Mouse (Mus musculus): ENCODE measurements around the gene Csnk2a2.

Gene Csnk2a2

GRCm38 (mm10) chr8:95470008-95470407 is 19.8 kb downstream of the Csnk2a2 start:
- no peak for DNase-seq (ENCODE audit: low spot score)

DNA sequence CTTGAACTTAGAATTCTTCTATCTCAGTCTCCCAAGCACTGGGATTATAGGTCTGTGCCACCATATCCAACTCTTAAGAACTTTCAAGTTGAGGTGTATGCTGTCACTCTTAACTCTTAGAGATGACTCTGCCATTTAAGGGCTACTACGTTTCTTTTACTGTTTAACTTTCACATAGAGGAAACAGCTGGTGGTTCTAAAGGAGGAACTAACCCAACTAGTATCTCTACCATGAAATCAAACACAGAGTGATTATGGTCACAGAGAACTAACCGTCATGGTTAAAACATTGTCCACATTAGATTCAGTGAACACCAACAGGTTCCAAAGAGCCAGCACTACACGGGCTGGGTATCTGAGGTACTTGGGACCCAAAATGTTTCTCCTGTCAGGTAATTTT is 20.8 kb downstream of the Csnk2a2 start:
- DNase-seq (ENCODE audit: low spot score) = no peak

GRCm38 (mm10) chr8:95466543-95466942 is 23.3 kb downstream of the Csnk2a2 start:
- DNase-seq (ENCODE audit: low spot score) = no peak

GRCm38 (mm10) chr8:95452518-95452917 is 37.3 kb downstream of the Csnk2a2 start:
- DNase-seq (ENCODE audit: low spot score) = no peak

GRCm38 (mm10) chr8:95450271-95450670 is 39.6 kb downstream of the Csnk2a2 start:
- DNase-seq (ENCODE audit: low spot score) = no peak

GRCm38 (mm10) chr8:95447661-95448060 is 42.2 kb downstream of the Csnk2a2 start:
- no peak for DNase-seq (ENCODE audit: low spot score)

GRCm38 (mm10) chr8:95445042-95445441 is 44.8 kb downstream of the Csnk2a2 start:
- DNase-seq (ENCODE audit: low spot score) = no peak

DNA sequence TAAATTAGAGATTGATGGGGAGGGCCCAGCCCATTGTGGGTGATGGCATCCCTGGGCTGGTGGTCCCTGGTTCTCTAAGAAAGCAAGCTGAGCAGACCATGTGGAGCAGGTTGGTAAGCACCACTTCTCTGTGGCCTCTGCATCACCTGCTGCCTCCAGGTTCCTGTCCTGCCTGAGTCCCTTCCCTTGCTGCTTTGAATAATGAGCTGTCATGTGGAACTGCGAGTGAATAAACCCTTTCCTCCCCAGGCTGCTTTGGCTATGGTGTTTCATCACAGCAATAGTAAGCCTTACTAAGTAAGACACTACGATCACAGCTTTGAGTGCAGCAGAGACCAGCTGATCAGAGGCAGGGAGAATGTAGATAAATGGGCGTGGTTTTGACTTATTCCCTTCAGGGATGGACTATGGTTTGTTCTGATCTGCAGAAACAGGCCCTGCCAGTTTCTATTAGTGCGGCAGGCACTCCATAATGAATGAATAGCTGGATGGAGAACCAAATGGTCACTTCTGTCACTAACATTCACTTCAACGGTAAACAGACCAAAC is 48.3 kb downstream of the Csnk2a2 start:
- no peak for DNase-seq (ENCODE audit: low spot score)

- DNase-seq (ENCODE audit: low spot score) = no peak
These were observed 49.6 kb downstream of the Csnk2a2 start for GRCm38 (mm10) chr8:95440168-95440709.

- no peak for DNase-seq (ENCODE audit: low spot score)
These were observed 50.4 kb downstream of the Csnk2a2 start for GRCm38 (mm10) chr8:95439421-95439820.

DNA sequence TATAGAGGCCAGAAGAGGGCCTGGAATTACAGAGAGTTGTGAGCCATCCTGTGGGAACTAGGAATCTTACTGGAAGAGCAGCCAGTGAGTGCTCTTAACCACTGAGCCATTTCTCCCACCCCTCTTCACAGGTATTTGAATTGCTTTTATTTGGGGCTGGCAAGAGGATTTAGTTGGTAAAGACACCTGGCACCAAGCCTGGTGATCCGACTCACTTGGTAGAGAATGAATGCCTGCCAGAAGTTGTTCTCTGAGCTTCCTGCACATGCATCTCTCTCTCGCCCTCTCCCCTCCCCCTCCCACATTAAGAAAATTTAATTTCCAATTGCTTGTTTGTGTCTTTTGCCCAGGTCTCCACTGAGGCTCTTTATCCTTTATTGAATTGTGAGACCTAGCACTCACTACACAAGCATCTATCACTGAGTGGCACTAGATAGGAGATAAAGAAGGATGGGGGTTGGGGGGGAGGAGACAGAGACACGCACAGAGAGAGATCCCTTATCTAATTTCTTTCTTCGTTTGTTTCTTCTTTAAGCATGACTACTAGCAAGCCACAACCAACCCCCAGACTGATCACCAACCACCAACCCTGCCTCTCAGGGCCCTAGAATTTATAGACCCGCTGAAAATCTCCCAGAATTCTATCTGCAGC is 52.4 kb downstream of the Csnk2a2 start:
- no peak for DNase-seq (ENCODE audit: low spot score)

DNA sequence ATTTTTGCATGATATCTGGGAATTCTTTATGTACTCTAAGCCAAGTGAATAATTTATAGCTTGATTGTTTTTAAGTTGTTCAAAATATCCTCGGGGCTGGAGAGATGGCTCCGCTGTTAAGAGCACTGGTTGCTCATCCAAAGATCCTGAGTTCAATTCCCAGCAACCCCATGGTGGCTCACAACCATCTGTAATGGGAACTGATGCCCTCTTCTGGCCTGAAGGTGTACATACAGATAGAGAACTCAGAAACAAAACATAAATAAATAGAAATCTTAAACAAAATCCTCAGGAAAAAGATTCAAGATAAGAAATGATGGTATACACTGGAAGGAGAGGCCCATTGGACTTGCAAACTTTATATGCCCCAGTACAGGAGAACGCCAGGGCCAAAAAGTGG is 53.9 kb downstream of the Csnk2a2 start:
- DNase-seq (ENCODE audit: low spot score) = no peak

- no peak for DNase-seq (ENCODE audit: low spot score)
These were observed 54.4 kb downstream of the Csnk2a2 start for GRCm38 (mm10) chr8:95435471-95435870.

DNA sequence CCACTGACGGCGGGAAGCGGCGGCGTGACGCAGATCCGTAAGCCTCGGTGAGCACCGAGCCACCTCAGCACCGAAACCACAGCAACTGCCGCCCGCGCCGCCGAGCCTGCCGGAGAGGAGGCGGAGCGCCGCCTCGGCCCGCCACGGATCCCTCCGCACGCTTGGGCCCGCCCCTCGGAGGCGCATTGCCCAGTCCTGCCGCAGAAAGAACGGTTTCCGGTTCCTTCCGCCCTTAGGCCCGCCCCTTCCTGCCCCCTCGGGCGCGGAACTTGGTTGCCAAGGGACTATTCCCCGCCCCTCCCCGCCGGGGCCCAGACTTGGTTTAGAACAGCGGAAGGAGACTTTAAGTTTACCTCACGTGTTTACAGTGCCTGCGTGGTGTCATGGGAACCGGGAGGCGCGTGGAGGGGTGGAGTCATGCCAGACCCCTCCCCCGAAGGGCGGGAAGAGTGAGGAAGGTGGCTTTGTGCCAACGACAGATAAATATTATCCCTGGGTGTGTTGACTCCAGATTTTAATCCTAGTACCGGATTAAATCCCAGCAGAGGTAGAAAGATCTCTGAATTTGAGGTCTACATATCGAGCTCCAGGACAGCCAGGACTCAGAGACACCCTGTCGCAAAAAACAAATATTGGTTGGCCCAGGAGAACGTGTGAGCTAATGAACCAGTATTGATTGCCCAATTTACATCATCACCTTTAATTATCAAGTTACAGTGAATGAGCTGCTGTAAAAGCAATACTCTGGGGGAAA is 55.0 kb downstream of the Csnk2a2 start, which contains the start of gene Cfap20:
Gene Cfap20 (minus strand): TSS at position 184 of the 754 bp plus-strand sequence.
- DNase-seq (ENCODE audit: low spot score) = peak; percentile 98

DNA sequence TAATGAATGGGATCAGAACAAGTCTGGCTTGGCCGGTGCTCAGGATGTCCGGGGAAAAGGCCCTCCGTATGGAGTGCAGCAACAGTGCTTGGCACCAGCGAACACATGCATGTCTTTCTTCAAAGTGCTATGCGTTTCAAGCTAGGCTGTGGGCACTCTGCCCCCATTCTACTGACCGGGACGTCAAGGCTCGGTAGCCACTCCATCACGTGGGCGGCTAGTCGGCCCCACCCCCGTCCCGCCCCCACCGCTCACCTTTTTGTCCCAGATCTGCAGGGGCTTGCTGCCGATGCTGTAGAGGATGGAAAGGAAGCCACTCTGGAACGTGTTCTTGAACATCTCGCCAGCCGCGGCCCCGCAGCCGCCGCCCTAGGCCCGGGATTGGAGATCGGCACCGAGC is 55.6 kb downstream of the Csnk2a2 start:
- no peak for DNase-seq (ENCODE audit: low spot score)

- no peak for DNase-seq (ENCODE audit: low spot score)
These were observed 56.7 kb downstream of the Csnk2a2 start for GRCm38 (mm10) chr8:95433124-95433523.

GRCm38 (mm10) chr8:95432471-95432870 is 57.4 kb downstream of the Csnk2a2 start:
- DNase-seq (ENCODE audit: low spot score) = no peak

- no peak for DNase-seq (ENCODE audit: low spot score)
These were observed 59.9 kb downstream of the Csnk2a2 start for GRCm38 (mm10) chr8:95429945-95430344.

DNA sequence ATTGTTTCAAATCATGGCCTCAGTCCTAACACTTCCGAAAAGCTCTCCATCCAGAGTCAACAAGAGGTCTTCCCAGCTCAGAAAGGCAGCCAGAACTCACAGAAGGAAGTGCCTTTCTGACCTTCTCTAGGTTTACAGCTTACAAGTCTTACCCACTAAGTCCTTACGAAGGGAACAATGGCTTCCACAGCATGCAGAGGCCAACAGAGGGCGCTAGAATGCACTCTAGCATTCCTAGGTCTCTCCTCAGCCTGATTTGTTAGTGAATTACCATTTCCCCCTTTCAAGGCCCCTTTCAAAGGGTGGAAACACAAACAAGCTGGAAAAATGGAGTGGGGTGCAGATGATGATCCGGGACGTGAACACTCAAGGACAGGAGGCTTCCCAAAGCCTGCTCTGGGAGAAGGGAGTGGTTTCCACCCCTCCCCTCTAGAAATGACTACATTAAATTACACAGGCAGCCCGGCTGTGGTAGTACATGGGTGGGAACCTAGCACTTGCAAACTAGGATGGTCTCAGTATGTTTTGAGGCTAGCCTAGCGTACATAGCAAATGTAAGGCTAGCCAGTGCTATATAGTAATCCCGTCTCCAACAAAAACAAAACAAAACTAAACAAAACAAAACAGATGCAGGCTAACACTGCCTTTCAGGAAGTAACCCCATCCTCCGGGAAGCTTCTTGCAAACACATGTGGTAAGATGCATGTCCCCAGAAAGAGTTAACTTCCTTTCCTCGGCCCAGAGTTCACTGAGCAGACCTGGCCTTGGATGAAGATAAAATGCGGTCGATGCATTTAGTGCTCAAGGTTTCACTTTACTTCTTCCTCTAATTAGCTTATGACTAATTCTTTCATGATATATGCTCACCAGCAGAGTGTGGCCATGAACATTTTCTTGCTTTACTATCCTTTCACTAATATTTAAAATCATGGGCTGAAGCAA is 62.0 kb downstream of the Csnk2a2 start:
- peak; percentile 59 for DNase-seq (ENCODE audit: low spot score)

GRCm38 (mm10) chr8:95426781-95427281 is 63.0 kb downstream of the Csnk2a2 start:
- DNase-seq (ENCODE audit: low spot score) = no peak

GRCm38 (mm10) chr8:95424682-95425081 is 65.2 kb downstream of the Csnk2a2 start:
- no peak for DNase-seq (ENCODE audit: low spot score)

Measured in urinary bladder, postnatal 25 days (tissue).